Mouse (Mus musculus) forebrain, embryonic 15.5 days (tissue): ENCODE results near the gene Gm42906. TPM values are rescaled to one million over a fixed set of nuclear protein-coding genes. Genes with fewer than 3 reads are reported as not detected.
A peak's percentile ranks its signal among the peaks of the same experiment; 100 is the strongest.

Experiments used
- ATAC-seq: fragments of 200-750 bp; cut with Nextera tagmentation; replicated peaks from 2 replicates; pipeline ENCODE4 v1.8.0; 2017; ENCODE audit warnings: mild to moderate bottlenecking, moderate TSS enrichment, moderate library complexity
- H3K27ac ChIP-seq: fragments of 300-500 bp; sonication (generic); replicated peaks from 2 replicates; pipeline ENCODE4 v1.5.1; 2015; ENCODE audit warnings: mild to moderate bottlenecking, inconsistent platforms
- H3K27me3 ChIP-seq: fragments of 300-500 bp; sonication (generic); 2 replicates; pipeline ENCODE4 v1.6.1; 2015; ENCODE audit warnings: inconsistent platforms
- H3K36me3 ChIP-seq: fragments of 300-500 bp; sonication (generic); 2 replicates; pipeline ENCODE4 v1.6.1; 2015; ENCODE audit warnings: mild to moderate bottlenecking, inconsistent platforms
- H3K4me1 ChIP-seq: fragments of 300-500 bp; sonication (generic); 2 replicates; pipeline ENCODE4 v1.6.1; 2015; ENCODE audit warnings: inconsistent platforms
- H3K4me2 ChIP-seq: fragments of 300-500 bp; sonication (generic); replicated peaks from 2 replicates; pipeline ENCODE4 v1.6.1; 2015; ENCODE audit warnings: mild to moderate bottlenecking, inconsistent platforms
- H3K4me3 ChIP-seq: fragments of 300-500 bp; sonication (generic); 2 replicates; pipeline ENCODE4 v1.5.1; 2015; ENCODE audit warnings: mild to moderate bottlenecking, inconsistent platforms
- H3K9ac ChIP-seq: fragments of 300-500 bp; sonication (generic); replicated peaks from 2 replicates; pipeline ENCODE4 v1.6.1; 2015; ENCODE audit warnings: mild to moderate bottlenecking, inconsistent platforms
- H3K9me3 ChIP-seq: fragments of 300-500 bp; sonication (generic); 2 replicates; pipeline ENCODE4 v1.6.1; 2016; ENCODE audit warnings: inconsistent platforms
- WGBS: fragments of 180-500 bp; shearing (Covaris S2); methylation state at CpG from one replicate; pipeline ENCODE4 v1.1.7; 2015; ENCODE audit warnings: mixed read lengths; 5-methylcytosine and 5-hydroxymethylcytosine counted together
- polyA plus RNA-seq: library from polyadenylated mRNA; unstranded; fragments of >200 nt; fragmentation: Nextera tagmentation; extraction: Ambion mirVana; gene quantifications from 2 replicates; pipeline ENCODE4 v1.2.1, GENCODE M21; 2015

Gm42906 gene
- polyA plus RNA-seq, result not detected in 2 replicates

DNA sequence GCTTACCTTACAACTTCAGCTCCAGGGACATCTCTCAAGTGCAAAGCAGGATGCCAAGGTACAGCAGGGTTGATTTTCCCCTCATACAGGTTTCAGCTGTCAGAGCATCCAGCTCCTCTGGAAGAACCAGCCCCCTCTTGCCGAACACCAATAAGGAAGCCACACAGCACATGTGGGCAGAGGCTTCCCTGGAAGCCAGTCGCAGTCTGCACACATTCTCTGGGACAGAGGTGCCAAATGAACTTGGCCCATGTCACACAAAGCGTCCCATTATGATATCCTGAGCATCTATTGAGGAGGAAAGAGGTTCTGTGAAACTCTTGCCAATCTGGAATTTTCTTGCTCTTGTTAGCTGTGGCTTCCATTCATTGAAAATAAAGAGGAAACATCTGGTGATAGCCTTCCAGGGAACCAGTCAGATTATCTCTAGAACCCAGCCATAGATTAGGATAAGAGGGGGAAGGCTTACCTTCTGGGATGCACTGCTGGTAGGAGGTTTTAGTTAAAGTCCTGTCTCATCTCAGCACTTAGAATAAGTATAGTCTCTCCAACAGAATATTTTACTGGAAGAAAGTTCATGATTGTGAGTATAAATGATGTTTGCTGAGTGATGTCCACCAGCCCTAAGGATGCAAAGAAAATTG lies at the start of gene Gm42906:
TSS of gene Gm42906 (minus strand) at position 51 of the 644 bp plus-strand sequence.
- Histone ChIP-seq H3K9ac (no peak within 1 kb of the TSS), H3K36me3 (no peaks in the 10 kb centered on the region), H3K4me3 (no peak within 1 kb of the TSS), H3K27me3 (no peaks in the 10 kb centered on the region), H3K4me2 (no peak within 1 kb of the TSS), H3K4me1 (no peaks in the 10 kb centered on the region), H3K27ac (no peak within 1 kb of the TSS), H3K9me3 (no peaks in the 10 kb centered on the region)
- ATAC-seq, result no peak
- WGBS, result 67% methylated on average over 3 of the region's 3 CpGs

GRCm38 (mm10) chr5:151445695-151446094 lies 17.7 kb upstream of the Gm42906 start:
- no peaks in the 10 kb centered on the region for H3K4me1 ChIP-seq
- no peak for ATAC-seq
- no peak overlapping the region for H3K27ac ChIP-seq
- H3K4me2 ChIP-seq, result no peak overlapping the region
- H3K27me3 ChIP-seq, result no peaks in the 10 kb centered on the region
- H3K4me3 ChIP-seq, result no peak overlapping the region
- no peaks in the 10 kb centered on the region for H3K9me3 ChIP-seq
- H3K36me3 ChIP-seq, result no peaks in the 10 kb centered on the region
- H3K9ac ChIP-seq, result no peak overlapping the region

- Histone ChIP-seq H3K4me3 (no peak overlapping the region), H3K4me1 (no peaks in the 10 kb centered on the region), H3K9ac (no peak overlapping the region), H3K4me2 (no peak overlapping the region), H3K9me3 (no peaks in the 10 kb centered on the region), H3K36me3 (no peaks in the 10 kb centered on the region), H3K27ac (no peak overlapping the region), H3K27me3 (no peaks in the 10 kb centered on the region)
- no peak for ATAC-seq
Measured at GRCm38 (mm10) chr5:151435106-151435505, 7.1 kb upstream of the Gm42906 start.

GRCm38 (mm10) chr5:151426466-151426865 lies 1.5 kb downstream of the Gm42906 start:
- no peak overlapping the region for H3K4me2 ChIP-seq
- H3K4me3 ChIP-seq, result no peak overlapping the region
- H3K36me3 ChIP-seq, result no peaks in the 10 kb centered on the region
- no peaks in the 10 kb centered on the region for H3K27me3 ChIP-seq
- no peak for ATAC-seq
- no peak overlapping the region for H3K27ac ChIP-seq
- 78% methylated on average over 3 of the region's 3 CpGs for WGBS
- no peaks in the 10 kb centered on the region for H3K4me1 ChIP-seq
- H3K9me3 ChIP-seq, result no peaks in the 10 kb centered on the region
- H3K9ac ChIP-seq, result no peak overlapping the region

DNA sequence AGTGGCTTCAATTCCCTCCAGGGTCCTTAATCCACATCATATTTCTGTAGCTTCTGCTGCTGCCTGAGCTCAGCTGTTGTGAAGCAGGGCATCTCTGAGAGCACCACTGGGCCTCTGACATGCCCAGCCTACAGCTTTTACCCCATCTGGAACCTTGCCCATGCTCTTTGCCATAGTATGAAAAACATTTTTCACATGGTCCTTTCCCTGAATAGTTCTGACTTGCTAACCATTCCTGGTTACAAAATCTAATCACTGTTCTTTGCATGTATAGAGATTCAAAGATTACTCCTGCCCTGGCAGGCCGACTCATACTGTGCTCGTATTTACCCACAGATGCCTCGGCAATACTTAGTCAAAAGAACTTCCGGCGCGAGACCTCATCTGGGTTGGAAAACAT lies 5.3 kb downstream of the Gm42906 start:
- H3K4me1 ChIP-seq, result no peaks in the 10 kb centered on the region
- no peaks in the 10 kb centered on the region for H3K36me3 ChIP-seq
- H3K9me3 ChIP-seq, result no peaks in the 10 kb centered on the region
- ATAC-seq, result no peak
- 89% methylated on average over 6 of the region's 6 CpGs for WGBS
- no peak overlapping the region for H3K4me3 ChIP-seq
- H3K9ac ChIP-seq, result no peak overlapping the region
- no peaks in the 10 kb centered on the region for H3K27me3 ChIP-seq
- H3K27ac ChIP-seq, result no peak overlapping the region
- no peak overlapping the region for H3K4me2 ChIP-seq

GRCm38 (mm10) chr5:151421859-151422258 lies 6.1 kb downstream of the Gm42906 start:
- H3K4me2 ChIP-seq, result no peak overlapping the region
- H3K9me3 ChIP-seq, result no peaks in the 10 kb centered on the region
- no peaks in the 10 kb centered on the region for H3K36me3 ChIP-seq
- H3K27me3 ChIP-seq, result no peaks in the 10 kb centered on the region
- H3K4me1 ChIP-seq, result no peaks in the 10 kb centered on the region
- no peak overlapping the region for H3K27ac ChIP-seq
- no peak overlapping the region for H3K9ac ChIP-seq
- H3K4me3 ChIP-seq, result no peak overlapping the region
- ATAC-seq, result no peak
- 58% methylated on average over 7 of the region's 7 CpGs for WGBS

- H3K4me1 ChIP-seq, result no peaks in the 10 kb centered on the region
- no peaks in the 10 kb centered on the region for H3K9me3 ChIP-seq
- ATAC-seq, result no peak
- H3K9ac ChIP-seq, result no peak overlapping the region
- H3K4me2 ChIP-seq, result no peak overlapping the region
- no peak overlapping the region for H3K4me3 ChIP-seq
- no peaks in the 10 kb centered on the region for H3K36me3 ChIP-seq
- H3K27ac ChIP-seq, result no peak overlapping the region
- H3K27me3 ChIP-seq, result no peaks in the 10 kb centered on the region
- WGBS, result 78% methylated on average over 2 of the region's 2 CpGs
Measured at GRCm38 (mm10) chr5:151418551-151418950, 9.4 kb downstream of the Gm42906 start.

DNA sequence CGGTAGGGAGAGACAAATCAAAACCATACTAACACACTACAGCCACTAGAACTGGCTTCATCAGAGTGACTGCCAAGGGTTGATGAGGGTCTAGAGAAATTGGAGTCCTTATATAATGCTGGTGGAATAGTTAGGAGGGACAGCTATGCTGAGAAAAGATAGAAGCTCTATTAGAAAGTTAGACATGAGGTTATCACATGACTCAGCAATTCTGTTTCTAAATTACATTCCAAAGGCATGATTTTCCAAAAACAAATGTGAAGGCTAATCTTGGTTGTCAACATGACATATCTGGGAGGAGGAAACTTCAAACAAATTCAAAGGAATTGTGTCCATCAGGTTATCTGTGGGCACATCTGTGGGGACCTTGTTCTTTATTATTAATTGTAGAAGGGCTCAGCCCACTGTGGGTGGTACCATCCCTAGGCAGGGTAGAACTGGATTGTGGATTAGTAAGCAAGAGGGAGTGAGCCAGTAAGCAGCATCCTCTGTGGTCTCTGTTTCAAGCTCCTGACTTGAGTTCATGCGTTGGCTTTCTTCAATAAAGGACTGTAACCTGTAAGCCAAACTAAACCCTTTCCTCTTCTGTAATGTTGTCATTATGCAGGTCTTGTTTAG lies 10.4 kb downstream of the Gm42906 start:
- Histone ChIP-seq H3K36me3 (no peaks in the 10 kb centered on the region), H3K9ac (no peak overlapping the region), H3K9me3 (no peaks in the 10 kb centered on the region), H3K27ac (no peak overlapping the region), H3K4me1 (no peaks in the 10 kb centered on the region), H3K4me3 (no peak overlapping the region), H3K4me2 (no peak overlapping the region), H3K27me3 (no peaks in the 10 kb centered on the region)
- 82% methylated on average over 2 of the region's 2 CpGs for WGBS
- no peak for ATAC-seq

- no peak for ATAC-seq
- H3K4me3 ChIP-seq, result no peak overlapping the region
- H3K27ac ChIP-seq, result no peak overlapping the region
- H3K36me3 ChIP-seq, result no peaks in the 10 kb centered on the region
- no peak overlapping the region for H3K4me2 ChIP-seq
- no peaks in the 10 kb centered on the region for H3K4me1 ChIP-seq
- no peak overlapping the region for H3K9ac ChIP-seq
- no peaks in the 10 kb centered on the region for H3K9me3 ChIP-seq
- 55% methylated on average over 1 of the region's 1 CpGs for WGBS
- H3K27me3 ChIP-seq, result peaks cover under 1% of the 10 kb centered on the region; the same call in 1 of the 2 replicates
Measured at GRCm38 (mm10) chr5:151416988-151417387, 11.0 kb downstream of the Gm42906 start.

DNA sequence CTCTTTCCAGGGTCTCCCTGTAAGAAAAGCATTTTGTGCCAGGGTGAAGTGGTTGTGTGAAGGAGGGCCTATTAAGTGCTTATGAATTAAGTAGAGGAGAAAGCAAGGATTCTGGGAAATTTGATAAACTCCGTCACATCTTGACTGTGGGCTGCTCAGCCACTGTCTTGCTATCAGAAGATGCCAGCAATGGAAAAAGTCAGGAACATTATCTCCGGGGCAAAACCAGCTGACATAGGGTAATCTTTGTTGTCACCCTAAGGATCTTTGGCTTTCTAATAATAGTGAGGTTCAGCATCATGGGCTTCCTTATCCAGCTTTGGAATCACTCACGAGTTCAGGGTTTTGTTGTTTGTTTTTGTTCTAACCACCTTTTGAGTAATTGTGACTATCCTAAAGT lies 14.3 kb downstream of the Gm42906 start:
- WGBS, result 64% methylated on average over 3 of the region's 3 CpGs
- no peak for ATAC-seq
- no peaks in the 10 kb centered on the region for H3K9me3 ChIP-seq

GRCm38 (mm10) chr5:151412666-151413463 lies 15.1 kb downstream of the Gm42906 start:
- Histone ChIP-seq H3K4me1 (peaks cover 15% of the 10 kb centered on the region; the same call in 1 of the 2 replicates), H3K27me3 (peaks cover 10% of the 10 kb centered on the region; the same call in 1 of the 2 replicates), H3K36me3 (no peaks in the 10 kb centered on the region), H3K27ac (peak overlapping the region; percentile 1; the same call in 1 of the 2 replicates), H3K4me3 (no peak overlapping the region), H3K9ac (no peak overlapping the region), H3K9me3 (no peaks in the 10 kb centered on the region), H3K4me2 (no peak overlapping the region)
- ATAC-seq, result no peak
- WGBS, result 54% methylated on average over 11 of the region's 11 CpGs

More for the DNA sequence above, 14.3 kb downstream of the Gm42906 start:
- H3K4me3 ChIP-seq, result no peak overlapping the region
- H3K4me2 ChIP-seq, result no peak overlapping the region
- peaks cover 14% of the 10 kb centered on the region; the same call in 1 of the 2 replicates for H3K4me1 ChIP-seq
- no peaks in the 10 kb centered on the region for H3K36me3 ChIP-seq
- peaks cover 10% of the 10 kb centered on the region; the same call in 1 of the 2 replicates for H3K27me3 ChIP-seq
- H3K9ac ChIP-seq, result no peak overlapping the region
- peak overlapping the region; percentile 1; the same call in 1 of the 2 replicates for H3K27ac ChIP-seq

DNA sequence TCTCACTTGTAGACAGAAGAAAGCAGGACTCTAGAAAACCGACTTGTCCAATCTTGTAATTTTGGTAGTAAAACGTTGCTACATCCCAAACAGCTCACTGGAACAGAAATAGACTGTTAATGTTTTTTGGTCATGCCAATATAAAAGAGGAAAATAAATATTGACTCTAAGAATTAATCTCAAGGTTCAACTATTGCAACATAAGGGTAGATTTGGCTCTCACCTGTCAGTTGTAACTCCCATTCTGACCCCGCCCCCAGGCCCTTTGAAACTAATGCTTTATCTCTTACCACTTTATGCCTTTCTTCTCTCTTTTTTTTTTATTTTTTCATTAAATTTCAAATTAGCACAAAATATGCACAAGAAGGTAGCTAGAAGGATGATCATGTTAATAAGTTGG lies 18.0 kb downstream of the Gm42906 start:
- peaks cover 10% of the 10 kb centered on the region; the same call in 1 of the 2 replicates for H3K27me3 ChIP-seq
- ATAC-seq, result no peak
- no peak overlapping the region for H3K4me2 ChIP-seq
- peaks cover 24% of the 10 kb centered on the region for H3K4me1 ChIP-seq
- no peak overlapping the region for H3K27ac ChIP-seq
- H3K36me3 ChIP-seq, result no peaks in the 10 kb centered on the region
- no peak overlapping the region for H3K4me3 ChIP-seq
- H3K9me3 ChIP-seq, result no peaks in the 10 kb centered on the region
- H3K9ac ChIP-seq, result no peak overlapping the region
- WGBS, result 54% methylated on average over 3 of the region's 3 CpGs
